Mouse (Mus musculus) heart, postnatal 4 days (tissue): ENCODE measurements around the gene Yod1. TPM values are rescaled to one million over a fixed set of nuclear protein-coding genes. Genes with fewer than 3 reads are reported as not detected.
A peak's percentile ranks its signal among the peaks of the same experiment; 100 is the strongest.

Experiments used
- DNase-seq: peaks from one replicate; pipeline ENCODE4 v3.0.0; 2021
- total RNA-seq, 2 experiments: library from RNA; stranded (reverse); gene quantifications; 2 replicates each; pipeline ENCODE4 v1.2.3; 2021

The Yod1 gene
- 1 to 10 TPM; 6.4 to 6.5 TPM for total RNA-seq

- DNase-seq: peak; percentile 95
Measured at GRCm38 (mm10) chr1:130717291-130717871, at the start of gene Yod1. Yod1 (plus strand) TSS chr1:130717327.

GRCm38 (mm10) chr1:130678551-130678950, 38.6 kb upstream of the Yod1 start:
- DNase-seq: no peak

- no peak for DNase-seq
Measured at GRCm38 (mm10) chr1:130681075-130681474, 36.1 kb upstream of the Yod1 start.

- no peak for DNase-seq
Measured at GRCm38 (mm10) chr1:130681656-130682413, 35.3 kb upstream of the Yod1 start.

GRCm38 (mm10) chr1:130683905-130684304, 33.2 kb upstream of the Yod1 start:
- no peak for DNase-seq

GRCm38 (mm10) chr1:130698601-130699000, 18.5 kb upstream of the Yod1 start:
- no peak for DNase-seq

GRCm38 (mm10) chr1:130699937-130700633, 17.0 kb upstream of the Yod1 start:
- peak; percentile 85 for DNase-seq

GRCm38 (mm10) chr1:130701976-130702375, 15.2 kb upstream of the Yod1 start:
- DNase-seq: no peak

GRCm38 (mm10) chr1:130703613-130704012, 13.5 kb upstream of the Yod1 start:
- no peak for DNase-seq

GRCm38 (mm10) chr1:130710283-130711080, 6.6 kb upstream of the Yod1 start:
- no peak for DNase-seq

GRCm38 (mm10) chr1:130714046-130714445, 3.1 kb upstream of the Yod1 start:
- no peak for DNase-seq

- peak; percentile 92 for DNase-seq
Measured at GRCm38 (mm10) chr1:130715561-130716217, 1.4 kb upstream of the Yod1 start, which contains the start of gene Gm29427. Gm29427 (minus strand) TSS chr1:130715799.

- DNase-seq: no peak
Measured at GRCm38 (mm10) chr1:130716218-130716512, 962 bp upstream of the Yod1 start.

GRCm38 (mm10) chr1:130716513-130717290, 425 bp upstream of the Yod1 start:
- DNase-seq: peak; percentile 54

- no peak for DNase-seq
Measured at GRCm38 (mm10) chr1:130724206-130724605, 7.1 kb downstream of the Yod1 start.

GRCm38 (mm10) chr1:130726396-130726795, 9.3 kb downstream of the Yod1 start:
- no peak for DNase-seq

GRCm38 (mm10) chr1:130728070-130728469, 10.9 kb downstream of the Yod1 start:
- DNase-seq: no peak

- DNase-seq: no peak
Measured at GRCm38 (mm10) chr1:130728708-130729107, 11.6 kb downstream of the Yod1 start.

GRCm38 (mm10) chr1:130729153-130729552, 12.0 kb downstream of the Yod1 start, which contains the start of gene Pfkfb2:
Pfkfb2 (minus strand) TSS chr1:130729253.
- no peak for DNase-seq

GRCm38 (mm10) chr1:130731741-130732337, 14.7 kb downstream of the Yod1 start, which contains the start of gene AA986860:
AA986860 (plus strand) TSS chr1:130731976.
- no peak for DNase-seq
